Mouse (Mus musculus): ENCODE measurements at regions not wholly inside any gene's neighbourhood (a gene's known extent, or its start where the extent isn't known, plus 50 kb on each side); places are given as distances from the start of the nearest gene placed in this dataset.

DNA sequence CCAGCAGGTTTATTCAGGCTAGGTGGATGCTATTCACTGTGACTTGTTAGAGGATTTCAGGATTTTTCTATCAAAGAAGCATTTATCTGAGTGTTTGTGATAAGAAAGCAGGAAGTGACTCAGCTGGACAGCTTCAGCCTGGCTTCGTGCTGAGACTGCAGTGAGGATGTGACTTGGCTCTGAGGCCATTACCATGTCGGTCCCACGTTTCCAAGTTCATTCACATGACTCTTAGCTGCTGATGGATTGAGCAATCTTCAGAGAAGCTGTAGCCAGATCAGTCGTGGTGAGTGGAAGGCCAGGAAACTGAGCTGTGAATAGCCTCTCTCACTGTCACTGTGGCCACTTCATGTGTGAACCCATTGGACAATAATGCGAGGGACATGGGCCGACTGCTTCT lies 177.9 kb downstream of the Gm21750 start:
- no peak overlapping the region for H3K9ac ChIP-seq
- no peak for TF ChIP-seq CTCF (IDR thresholded peaks at IDR 0.05; ENCODE audit: low read depth)
- H3K27me3 ChIP-seq (ENCODE audit: insufficient read depth, low read length) = no peaks in the 10 kb centered on the region
- H3K4me2 ChIP-seq = no peak overlapping the region
- H3K36me3 ChIP-seq (ENCODE audit: insufficient read depth) = no peaks in the 10 kb centered on the region
- ATAC-seq (ENCODE audit: insufficient read depth) (no peak), DNase-seq (peak; percentile 39)
- no peak overlapping the region for H3K27ac ChIP-seq (ENCODE audit: low read depth)
- H3K4me1 ChIP-seq (ENCODE audit: insufficient read depth) = no peaks in the 10 kb centered on the region
- WGBS = 35% methylated on average over 6 of the region's 6 CpGs
- H3K9me3 ChIP-seq (ENCODE audit: low read depth, low read length) = no peaks in the 10 kb centered on the region
- no peak overlapping the region for H3K4me3 ChIP-seq (ENCODE audit: low read depth, low read length)

DNA sequence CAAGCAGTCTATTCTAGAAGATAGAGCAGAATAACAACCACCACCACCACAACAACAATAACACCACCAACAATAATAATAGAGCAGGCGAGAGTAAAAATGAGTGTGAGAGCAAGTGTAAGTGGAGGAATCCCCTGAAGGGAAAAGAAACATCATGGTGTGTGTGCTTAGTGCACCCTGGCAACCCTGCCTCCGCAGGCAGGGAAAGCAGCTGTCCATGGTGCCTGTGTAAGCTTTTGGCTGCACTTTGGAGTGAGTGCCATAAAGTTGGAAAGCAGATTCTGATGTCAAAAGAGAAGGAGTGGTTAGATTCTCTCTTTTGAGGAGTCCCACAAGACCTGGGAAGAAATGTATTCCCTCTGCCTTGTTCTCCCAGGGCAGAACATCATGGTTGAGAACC lies 200.8 kb downstream of the Gm21750 start:
- WGBS = 26% methylated on average over 2 of the region's 2 CpGs
- H3K4me1 ChIP-seq (ENCODE audit: insufficient read depth) = no peaks in the 10 kb centered on the region
- H3K36me3 ChIP-seq (ENCODE audit: insufficient read depth) = no peaks in the 10 kb centered on the region
- H3K4me3 ChIP-seq (ENCODE audit: low read depth, low read length) = no peak overlapping the region
- no peak overlapping the region for H3K9ac ChIP-seq
- H3K27me3 ChIP-seq (ENCODE audit: insufficient read depth, low read length) = no peaks in the 10 kb centered on the region
- H3K27ac ChIP-seq (ENCODE audit: low read depth) = no peak overlapping the region
- no peak for ATAC-seq (ENCODE audit: insufficient read depth)
- H3K4me2 ChIP-seq = no peak overlapping the region
- no peak for TF ChIP-seq CTCF (IDR thresholded peaks at IDR 0.05; ENCODE audit: low read depth)
- no peaks in the 10 kb centered on the region for H3K9me3 ChIP-seq (ENCODE audit: low read depth, low read length)
- peak; percentile 64 for DNase-seq

DNA sequence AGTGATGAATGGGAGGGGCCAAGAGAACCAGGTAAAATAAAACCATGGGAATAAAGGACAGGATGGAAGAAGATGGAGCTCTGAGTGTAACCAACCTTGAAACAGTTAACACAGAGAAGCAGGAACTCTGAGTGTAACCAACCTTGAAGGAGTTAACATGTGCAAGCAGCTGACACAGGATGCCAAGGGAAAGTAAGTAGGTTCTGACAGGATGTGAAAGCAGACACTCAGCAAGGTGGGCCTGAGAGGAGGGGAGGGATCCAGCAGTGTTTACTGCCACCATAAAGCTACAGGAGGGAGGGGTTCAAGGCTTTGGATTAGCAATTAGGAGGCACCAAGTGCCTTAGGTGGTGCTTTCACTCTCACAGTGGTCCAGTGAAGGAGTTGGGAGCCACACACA lies 213.3 kb downstream of the Gm21750 start:
- H3K36me3 ChIP-seq (ENCODE audit: insufficient read depth) = no peaks in the 10 kb centered on the region
- H3K4me2 ChIP-seq = no peak overlapping the region
- no peak for DNase-seq
- H3K27ac ChIP-seq (ENCODE audit: low read depth) = no peak overlapping the region
- no peak overlapping the region for H3K4me3 ChIP-seq (ENCODE audit: low read depth, low read length)
- H3K9me3 ChIP-seq (ENCODE audit: low read depth, low read length) = no peaks in the 10 kb centered on the region
- H3K4me1 ChIP-seq (ENCODE audit: insufficient read depth) = no peaks in the 10 kb centered on the region
- H3K9ac ChIP-seq = no peak overlapping the region
- H3K27me3 ChIP-seq (ENCODE audit: insufficient read depth, low read length) = no peaks in the 10 kb centered on the region
- TF ChIP-seq CTCF (IDR thresholded peaks at IDR 0.05; ENCODE audit: low read depth) = no peak
- no peak for ATAC-seq (ENCODE audit: insufficient read depth)

DNA sequence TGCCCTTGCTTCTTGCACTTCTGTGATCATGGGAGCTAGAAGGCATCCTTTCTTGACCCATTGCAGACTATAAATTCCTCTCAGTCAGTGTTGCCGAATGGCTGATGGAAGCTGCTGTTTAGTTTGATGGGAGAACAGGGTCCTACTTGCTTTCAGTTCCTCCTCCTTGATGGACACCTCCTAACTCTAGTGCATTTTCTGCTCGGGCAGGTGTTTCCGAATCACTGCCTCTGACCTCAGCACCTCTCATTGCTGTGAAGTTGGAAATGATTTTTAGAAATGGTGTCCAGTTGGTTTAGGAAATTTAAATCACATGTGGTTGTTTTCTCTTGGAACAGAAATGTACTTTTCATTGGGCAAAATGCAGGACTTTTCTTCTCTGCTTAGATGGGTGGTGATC lies 214.9 kb downstream of the Gm21750 start:
- DNase-seq (no peak), ATAC-seq (ENCODE audit: insufficient read depth) (no peak)
- TF ChIP-seq CTCF (IDR thresholded peaks at IDR 0.05; ENCODE audit: low read depth) = no peak
- H3K27me3 ChIP-seq (ENCODE audit: insufficient read depth, low read length) = no peaks in the 10 kb centered on the region
- H3K27ac ChIP-seq (ENCODE audit: low read depth) = no peak overlapping the region
- no peaks in the 10 kb centered on the region for H3K36me3 ChIP-seq (ENCODE audit: insufficient read depth)
- H3K4me1 ChIP-seq (ENCODE audit: insufficient read depth) = no peaks in the 10 kb centered on the region
- H3K9ac ChIP-seq = no peak overlapping the region
- no peak overlapping the region for H3K4me2 ChIP-seq
- 80% methylated on average over 3 of the region's 3 CpGs for WGBS
- no peak overlapping the region for H3K4me3 ChIP-seq (ENCODE audit: low read depth, low read length)
- H3K9me3 ChIP-seq (ENCODE audit: low read depth, low read length) = no peaks in the 10 kb centered on the region

DNA sequence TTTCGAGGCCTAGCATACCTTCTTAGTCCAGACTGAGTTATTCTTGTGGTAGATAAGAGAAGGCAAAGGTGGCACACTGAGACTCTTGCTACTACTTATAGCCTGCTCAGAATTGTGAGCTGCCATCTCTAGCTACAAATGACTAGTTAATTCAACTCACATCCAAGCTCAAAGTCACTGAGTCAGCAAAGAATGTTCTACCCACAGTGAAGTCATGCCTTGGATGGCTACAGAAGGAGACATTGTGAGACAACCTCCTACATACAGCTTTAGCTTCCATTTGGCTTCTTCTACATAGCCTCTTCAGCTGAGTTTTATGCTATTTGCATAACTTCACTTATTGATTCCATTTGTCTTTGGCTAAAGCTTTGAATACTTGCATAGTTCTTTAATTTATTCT lies 217.2 kb downstream of the Gm21750 start:
- ATAC-seq (ENCODE audit: insufficient read depth) (no peak), DNase-seq (no peak)
- H3K4me2 ChIP-seq = no peak overlapping the region
- H3K4me3 ChIP-seq (ENCODE audit: low read depth, low read length) = no peak overlapping the region
- no peak overlapping the region for H3K27ac ChIP-seq (ENCODE audit: low read depth)
- no peak overlapping the region for H3K9ac ChIP-seq
- H3K27me3 ChIP-seq (ENCODE audit: insufficient read depth, low read length) = no peaks in the 10 kb centered on the region
- no peaks in the 10 kb centered on the region for H3K9me3 ChIP-seq (ENCODE audit: low read depth, low read length)
- no peaks in the 10 kb centered on the region for H3K4me1 ChIP-seq (ENCODE audit: insufficient read depth)
- TF ChIP-seq CTCF (IDR thresholded peaks at IDR 0.05; ENCODE audit: low read depth) = no peak
- H3K36me3 ChIP-seq (ENCODE audit: insufficient read depth) = no peaks in the 10 kb centered on the region
- WGBS = 71% methylated on average over 1 of the region's 1 CpGs

DNA sequence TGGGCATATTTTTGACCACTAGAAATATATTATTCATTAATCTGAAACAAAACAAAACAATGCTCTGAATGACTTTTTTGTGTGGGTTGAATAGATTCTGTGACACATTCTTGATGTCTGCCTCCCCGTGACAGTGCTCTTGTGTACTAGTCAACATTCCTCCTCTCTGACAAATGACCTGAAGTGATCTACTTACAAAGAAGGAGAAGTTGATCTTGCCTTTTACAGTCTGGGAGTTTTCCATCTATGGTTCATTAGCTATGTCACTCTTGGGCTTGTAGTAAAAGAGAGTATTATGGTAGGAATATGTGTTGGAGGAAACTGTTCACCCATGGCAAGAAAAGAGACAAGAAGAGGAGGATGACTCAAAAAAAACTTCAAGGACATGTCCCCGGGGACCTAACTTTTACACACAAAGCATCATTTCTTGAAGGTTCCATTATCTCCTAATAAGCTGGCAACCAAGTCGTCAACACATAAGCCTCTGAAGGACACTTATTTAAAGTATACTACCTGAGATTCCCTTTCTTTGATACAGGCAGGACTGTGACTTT lies 217.9 kb downstream of the Gm21750 start:
- H3K27ac ChIP-seq (ENCODE audit: low read depth) = no peak overlapping the region
- DNase-seq = no peak
- TF ChIP-seq CTCF (IDR thresholded peaks at IDR 0.05; ENCODE audit: low read depth) = no peak
- H3K4me3 ChIP-seq (ENCODE audit: low read depth, low read length) = no peak overlapping the region
- H3K4me2 ChIP-seq = no peak overlapping the region
- H3K4me1 ChIP-seq (ENCODE audit: insufficient read depth) = no peaks in the 10 kb centered on the region
- H3K36me3 ChIP-seq (ENCODE audit: insufficient read depth) = no peaks in the 10 kb centered on the region
- H3K9me3 ChIP-seq (ENCODE audit: low read depth, low read length) = no peaks in the 10 kb centered on the region
- ATAC-seq (ENCODE audit: insufficient read depth) = no peak
- no peak overlapping the region for H3K9ac ChIP-seq
- WGBS = 79% methylated on average over 3 of the region's 3 CpGs
- H3K27me3 ChIP-seq (ENCODE audit: insufficient read depth, low read length) = no peaks in the 10 kb centered on the region

DNA sequence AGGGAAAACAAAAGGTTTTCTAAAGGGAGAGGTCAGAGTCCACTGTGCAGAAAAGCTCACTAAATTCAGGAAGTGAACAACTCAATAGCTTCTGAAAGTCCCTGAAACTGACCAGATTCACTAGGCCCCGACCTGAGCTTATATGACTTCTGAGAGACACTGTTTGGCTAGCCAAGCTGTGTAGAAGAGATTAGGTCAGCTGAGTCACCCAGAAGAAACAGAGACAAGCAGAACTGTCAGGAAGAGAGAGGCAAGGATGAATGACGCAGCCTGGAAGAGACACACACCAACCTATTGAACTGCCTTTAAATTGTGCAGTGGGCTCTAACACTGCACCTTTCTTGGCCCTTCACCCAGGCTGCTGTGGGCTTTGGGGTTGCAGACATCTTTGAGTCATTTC lies 230.4 kb downstream of the Gm21750 start:
- ATAC-seq (ENCODE audit: insufficient read depth) = no peak
- Histone ChIP-seq H3K27ac (ENCODE audit: low read depth) (no peak overlapping the region), H3K27me3 (ENCODE audit: insufficient read depth, low read length) (no peaks in the 10 kb centered on the region), H3K4me1 (ENCODE audit: insufficient read depth) (no peaks in the 10 kb centered on the region), H3K4me3 (ENCODE audit: low read depth, low read length) (no peak overlapping the region), H3K9ac (no peak overlapping the region), H3K9me3 (ENCODE audit: low read depth, low read length) (no peaks in the 10 kb centered on the region), H3K36me3 (ENCODE audit: insufficient read depth) (no peaks in the 10 kb centered on the region), H3K4me2 (no peak overlapping the region)
- 72% methylated on average over 2 of the region's 2 CpGs for WGBS
- no peak for TF ChIP-seq CTCF (IDR thresholded peaks at IDR 0.05; ENCODE audit: low read depth)
- no peak for DNase-seq

DNA sequence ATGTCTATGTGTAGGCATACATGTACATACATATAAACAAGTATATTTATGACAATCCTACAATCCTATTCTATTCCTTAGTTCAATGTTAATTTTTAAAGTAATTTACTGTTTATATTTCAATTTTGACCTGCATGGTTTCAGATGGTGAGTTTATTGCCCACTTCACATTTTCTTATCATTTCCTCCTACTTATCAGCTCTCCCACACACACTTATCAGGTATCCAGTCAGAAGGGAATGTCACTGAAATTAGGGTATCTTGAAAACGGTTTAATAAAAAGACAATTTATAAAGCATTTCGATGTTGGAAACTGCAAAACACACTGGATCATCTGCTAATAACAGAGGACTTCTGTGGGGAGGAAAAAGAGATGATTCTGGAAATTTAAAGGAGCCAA lies 233.8 kb downstream of the Gm21750 start:
- Histone ChIP-seq H3K36me3 (ENCODE audit: insufficient read depth) (no peaks in the 10 kb centered on the region), H3K4me3 (ENCODE audit: low read depth, low read length) (no peak overlapping the region), H3K9me3 (ENCODE audit: low read depth, low read length) (no peaks in the 10 kb centered on the region), H3K4me2 (no peak overlapping the region), H3K27me3 (ENCODE audit: insufficient read depth, low read length) (no peaks in the 10 kb centered on the region), H3K9ac (no peak overlapping the region), H3K27ac (ENCODE audit: low read depth) (no peak overlapping the region), H3K4me1 (ENCODE audit: insufficient read depth) (no peaks in the 10 kb centered on the region)
- DNase-seq = no peak
- ATAC-seq (ENCODE audit: insufficient read depth) = no peak
- no peak for TF ChIP-seq CTCF (IDR thresholded peaks at IDR 0.05; ENCODE audit: low read depth)
- WGBS = 53% methylated on average over 2 of the region's 2 CpGs
